Mouse (Mus musculus) forebrain, postnatal 0 days (tissue): ENCODE results near the gene Lcn2. TPM values are rescaled to one million over a fixed set of nuclear protein-coding genes. Genes with fewer than 3 reads are reported as not detected.
A peak's percentile ranks its signal among the peaks of the same experiment; 100 is the strongest.

ENCODE experiments used
- ATAC-seq: fragments of 200-750 bp; cut with Nextera tagmentation; 2 replicates; pipeline ENCODE4 v1.8.0; 2017; ENCODE audit warnings: mild to moderate bottlenecking, moderate library complexity
- DNase-seq: peaks from one replicate; pipeline ENCODE4 v3.0.0-alpha.2; 2015
- H3K27ac ChIP-seq: fragments of 300-500 bp; sonication (generic); 2 replicates; pipeline ENCODE4 v1.5.1; 2014; ENCODE audit warnings: low read depth, mild to moderate bottlenecking, antibody characterized with exemption, low read length, moderate library complexity, mixed read lengths
- H3K27me3 ChIP-seq: fragments of 300-500 bp; sonication (generic); 2 replicates; pipeline ENCODE4 v1.6.1; 2014; ENCODE audit warnings: mild to moderate bottlenecking, low read length, mixed read lengths; ENCODE audit not compliant: insufficient read depth
- H3K36me3 ChIP-seq: fragments of 300-500 bp; sonication (generic); 2 replicates; pipeline ENCODE4 v1.6.1; 2014; ENCODE audit warnings: mild to moderate bottlenecking, moderate library complexity; ENCODE audit not compliant: insufficient read depth
- H3K4me1 ChIP-seq: fragments of 300-500 bp; sonication (generic); 2 replicates; pipeline ENCODE4 v1.6.1; 2014; ENCODE audit warnings: antibody characterized with exemption; ENCODE audit not compliant: insufficient read depth
- H3K4me2 ChIP-seq: fragments of 300-500 bp; sonication (generic); 2 replicates; pipeline ENCODE4 v1.6.1; 2014; ENCODE audit warnings: low read depth, mild to moderate bottlenecking, moderate library complexity
- H3K4me3 ChIP-seq: fragments of 300-500 bp; sonication (generic); 2 replicates; pipeline ENCODE4 v1.5.1; 2014; ENCODE audit warnings: low read depth, low read length, mixed read lengths
- H3K9ac ChIP-seq: fragments of 300-500 bp; sonication (generic); 2 replicates; pipeline ENCODE4 v1.6.1; 2014; ENCODE audit warnings: mild to moderate bottlenecking
- H3K9me3 ChIP-seq: fragments of 300-500 bp; sonication (generic); 2 replicates; pipeline ENCODE4 v1.6.1; 2016; ENCODE audit warnings: low read length
- CTCF ChIP-seq: sonication (generic); IDR thresholded peaks from 2 replicates; pipeline ENCODE4 v1.5.1; 2016; ENCODE audit warnings: antibody characterized with exemption, control low read depth, low read depth
- WGBS: fragments of 180-500 bp; shearing (Covaris S2); extraction: QIAGEN DNeasy Blood & Tissue Kit; methylation state at CpG from one replicate; pipeline ENCODE4 v1.1.7; 2014; 5-methylcytosine and 5-hydroxymethylcytosine counted together
- polyA plus RNA-seq: library from polyadenylated mRNA; unstranded; fragments of >200 nt; fragmentation: Nextera tagmentation; extraction: Ambion mirVana; gene quantifications from 2 replicates; pipeline ENCODE4 v1.2.1, GENCODE M21; 2015
- total RNA-seq: library from RNA; depleted of rRNA; stranded (reverse); fragments of >200 nt; gene quantifications from 2 replicates; pipeline ENCODE4 v1.2.3, GENCODE M21; 2014

The Lcn2 gene
- total and polyA plus RNA-seq, 2 experiments from 2014 or later: 0.63 to 1.2 TPM

DNA sequence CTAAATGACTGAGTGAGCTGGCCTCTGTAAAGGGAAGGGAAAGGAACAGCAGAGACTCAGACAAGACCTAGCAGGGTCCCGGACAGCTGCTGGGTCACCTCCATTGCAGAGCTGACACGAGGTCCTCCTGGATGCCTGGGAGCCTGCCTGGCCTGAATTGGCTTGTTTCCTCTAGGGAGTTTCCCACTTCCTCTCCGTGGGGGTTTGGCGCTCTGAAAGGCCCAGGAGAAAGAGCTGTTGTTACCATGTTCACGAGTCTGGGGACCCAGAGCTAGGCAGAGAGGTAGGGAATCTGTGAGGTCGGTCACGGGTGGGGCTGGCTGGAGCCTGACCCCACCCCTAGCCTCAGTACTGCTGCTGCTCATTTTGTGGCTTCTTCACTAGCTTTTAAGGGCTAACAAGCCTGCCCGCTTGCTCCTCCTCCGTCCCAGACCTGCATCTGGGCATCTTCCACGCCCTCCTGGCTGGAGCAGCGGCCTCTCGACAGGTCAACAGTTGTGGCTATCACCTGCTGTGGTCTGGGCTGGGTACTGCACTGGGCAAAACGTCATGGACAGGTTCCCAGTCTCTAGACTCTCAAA is 37.5 kb downstream of the Lcn2 start:
- H3K36me3 ChIP-seq: no peaks in the 10 kb centered on the region
- DNase-seq (no peak), ATAC-seq (no peak)
- peak overlapping the region; percentile 84; the same call in 1 of the 2 replicates for H3K4me2 ChIP-seq
- H3K27ac ChIP-seq: no peak overlapping the region
- no peak for TF ChIP-seq CTCF
- no peaks in the 10 kb centered on the region for H3K27me3 ChIP-seq
- peaks cover 9% of the 10 kb centered on the region; the same call in 1 of the 2 replicates for H3K4me1 ChIP-seq
- 47% methylated on average over 13 of the region's 13 CpGs for WGBS
- no peak overlapping the region for H3K4me3 ChIP-seq
- no peaks in the 10 kb centered on the region for H3K9me3 ChIP-seq
- no peak overlapping the region for H3K9ac ChIP-seq

DNA sequence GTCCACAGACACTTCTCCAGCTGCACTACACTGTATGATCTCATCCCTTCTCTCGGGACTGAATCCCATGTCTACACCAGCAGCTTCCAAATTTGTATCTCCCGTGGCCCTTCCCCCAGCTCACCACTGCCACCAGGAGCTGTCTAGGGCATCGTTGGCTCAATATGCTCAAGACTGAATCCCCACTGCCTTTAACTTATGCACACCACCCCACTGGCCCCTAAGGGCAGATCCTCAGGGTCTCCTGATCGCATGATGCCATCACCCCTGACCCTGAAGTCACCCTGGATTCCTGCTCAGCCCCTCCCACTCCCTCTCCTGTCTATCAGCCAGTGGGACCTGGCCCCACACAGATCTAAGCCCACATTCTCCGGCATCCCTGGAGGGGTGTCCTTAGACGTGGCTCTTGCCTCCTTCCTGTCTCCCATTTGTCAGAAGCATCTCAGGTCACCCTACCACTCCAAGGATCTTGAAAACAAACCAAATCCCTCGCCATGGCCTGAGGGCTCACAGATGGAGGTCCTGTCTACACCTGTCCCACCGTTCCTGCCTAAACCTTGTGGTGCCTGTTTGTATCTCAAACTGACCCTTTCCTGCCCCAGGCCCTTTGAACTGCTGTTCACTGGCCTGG is 38.3 kb downstream of the Lcn2 start:
- Histone ChIP-seq H3K9ac (no peak overlapping the region), H3K27ac (no peak overlapping the region), H3K4me2 (no peak overlapping the region), H3K4me3 (no peak overlapping the region), H3K9me3 (no peaks in the 10 kb centered on the region), H3K4me1 (peaks cover 9% of the 10 kb centered on the region; the same call in 1 of the 2 replicates), H3K27me3 (no peaks in the 10 kb centered on the region), H3K36me3 (no peaks in the 10 kb centered on the region)
- DNase-seq: no peak
- 62% methylated on average over 8 of the region's 8 CpGs for WGBS
- TF ChIP-seq CTCF: no peak
- no peak for ATAC-seq

DNA sequence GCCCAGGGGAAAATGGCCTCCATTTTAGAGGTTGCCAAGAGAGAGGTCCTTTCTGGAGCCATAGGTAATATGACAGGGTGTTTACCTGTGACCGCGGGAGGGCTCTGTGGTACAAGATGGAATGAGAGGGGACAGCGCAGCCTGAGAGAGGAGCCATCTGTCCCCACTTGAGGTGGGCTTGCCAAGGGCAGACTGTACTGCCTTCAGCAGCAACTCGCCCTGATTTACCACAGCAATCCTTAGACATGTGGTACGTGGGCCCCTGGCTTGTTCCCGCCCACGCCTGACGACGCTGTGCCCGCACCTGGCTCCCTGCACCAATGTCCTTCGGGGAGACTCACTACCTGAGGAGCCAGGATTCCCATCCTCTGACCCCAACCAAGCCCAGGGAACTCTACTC is 39.7 kb downstream of the Lcn2 start:
- ATAC-seq: no peak
- TF ChIP-seq CTCF: no peak
- WGBS: 81% methylated on average over 11 of the region's 11 CpGs

DNA sequence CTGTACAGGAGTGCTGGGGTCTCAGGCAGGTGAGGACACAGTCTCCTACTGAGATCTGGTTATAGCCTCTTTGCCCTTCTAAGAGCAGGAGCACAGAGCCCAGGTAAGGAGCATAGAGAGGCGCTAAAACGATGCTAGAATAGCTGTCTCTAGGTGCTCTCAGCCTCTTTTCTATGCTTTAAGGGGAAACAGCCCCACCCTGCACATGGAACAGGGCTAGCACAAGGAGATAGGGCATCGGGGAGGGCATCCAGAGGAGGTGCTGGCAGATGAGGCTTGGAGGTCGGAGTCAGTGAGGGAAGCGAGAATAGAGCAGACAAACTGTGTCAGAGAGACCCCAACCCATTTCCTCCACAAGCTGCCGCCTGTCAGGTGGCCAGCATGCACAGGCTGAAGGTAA is 41.0 kb downstream of the Lcn2 start:
- Histone ChIP-seq H3K4me2 (no peak overlapping the region), H3K9me3 (no peaks in the 10 kb centered on the region), H3K9ac (no peak overlapping the region), H3K27ac (no peak overlapping the region), H3K27me3 (no peaks in the 10 kb centered on the region), H3K4me1 (peaks cover 9% of the 10 kb centered on the region; the same call in 1 of the 2 replicates), H3K36me3 (peaks cover 3% of the 10 kb centered on the region; the same call in 1 of the 2 replicates), H3K4me3 (no peak overlapping the region)
- no peak for DNase-seq
- WGBS: 78% methylated on average over 6 of the region's 6 CpGs
- TF ChIP-seq CTCF: no peak
- ATAC-seq: no peak

More for the DNA sequence above, 39.7 kb downstream of the Lcn2 start:
- peaks cover 9% of the 10 kb centered on the region; the same call in 1 of the 2 replicates for H3K4me1 ChIP-seq
- H3K9ac ChIP-seq: no peak overlapping the region
- DNase-seq: no peak
- H3K4me3 ChIP-seq: no peak overlapping the region
- no peaks in the 10 kb centered on the region for H3K27me3 ChIP-seq
- H3K4me2 ChIP-seq: no peak overlapping the region
- no peaks in the 10 kb centered on the region for H3K9me3 ChIP-seq
- no peak overlapping the region for H3K27ac ChIP-seq
- H3K36me3 ChIP-seq: no peaks in the 10 kb centered on the region

DNA sequence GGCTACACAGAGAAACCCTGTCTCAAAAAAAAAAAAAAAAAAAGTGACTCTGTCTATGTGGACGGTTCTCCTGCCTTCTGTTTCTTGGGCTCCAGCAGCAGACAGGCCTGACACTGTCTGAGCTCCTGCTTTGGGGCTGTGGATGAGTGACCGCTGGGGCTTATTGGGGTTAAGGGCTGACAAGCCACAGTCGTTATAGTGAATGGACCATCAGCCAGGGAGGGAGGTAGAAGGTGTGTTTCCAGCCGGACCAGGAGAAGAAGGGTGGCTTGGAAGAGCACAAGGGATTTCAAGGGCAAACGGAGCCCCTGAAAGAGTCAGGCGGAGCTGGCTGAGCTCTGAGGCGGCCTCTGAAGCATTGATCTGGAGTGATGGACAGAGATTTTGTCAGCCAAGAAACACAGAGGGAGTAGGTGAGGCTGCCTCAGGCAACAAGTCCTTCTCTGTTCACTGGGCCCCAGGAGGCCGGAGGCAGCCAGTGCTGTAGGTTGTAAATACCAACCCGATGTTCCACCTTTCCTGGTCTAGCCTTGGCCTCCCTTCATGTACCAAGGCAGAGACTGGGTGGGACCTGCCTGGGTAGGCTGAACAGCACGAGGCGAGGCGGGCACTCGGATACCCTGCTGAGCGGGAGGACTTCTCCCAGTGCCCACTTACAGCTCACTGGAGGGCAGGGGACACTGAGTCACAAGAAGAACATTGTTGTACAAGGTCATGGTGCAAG is 43.3 kb downstream of the Lcn2 start:
- no peaks in the 10 kb centered on the region for H3K9me3 ChIP-seq
- H3K27me3 ChIP-seq: no peaks in the 10 kb centered on the region
- H3K4me2 ChIP-seq: no peak overlapping the region
- H3K9ac ChIP-seq: no peak overlapping the region
- 57% methylated on average over 14 of the region's 14 CpGs for WGBS
- no peak overlapping the region for H3K27ac ChIP-seq
- ATAC-seq (no peak), DNase-seq (no peak)
- TF ChIP-seq CTCF: no peak
- no peak overlapping the region for H3K4me3 ChIP-seq
- H3K4me1 ChIP-seq: no peaks in the 10 kb centered on the region; the same call in 1 of the 2 replicates
- H3K36me3 ChIP-seq: peaks cover 4% of the 10 kb centered on the region; the same call in 1 of the 2 replicates

DNA sequence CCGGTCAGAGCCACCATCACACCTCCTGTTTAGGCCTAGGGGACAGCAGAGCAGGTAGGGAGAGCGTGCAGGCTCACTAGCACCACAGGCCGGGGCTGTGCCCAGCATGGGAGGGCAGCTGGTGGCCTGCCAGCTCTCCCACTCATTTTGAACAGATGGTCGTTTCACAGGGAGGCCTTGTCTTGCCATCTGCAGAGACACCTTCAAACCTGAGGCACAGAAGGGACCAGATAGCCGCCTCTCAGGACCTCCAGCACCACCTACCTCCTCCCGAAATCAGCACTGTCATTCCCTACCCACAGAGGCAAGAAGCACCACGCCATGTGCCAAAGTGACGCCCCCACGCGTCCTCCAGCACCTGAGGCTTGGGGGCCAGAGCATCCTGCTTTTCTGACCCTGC is 44.0 kb downstream of the Lcn2 start:
- Histone ChIP-seq H3K27me3 (no peaks in the 10 kb centered on the region), H3K9me3 (no peaks in the 10 kb centered on the region), H3K4me1 (no peaks in the 10 kb centered on the region; the same call in 1 of the 2 replicates), H3K9ac (no peak overlapping the region), H3K36me3 (peaks cover 11% of the 10 kb centered on the region; the same call in 1 of the 2 replicates), H3K4me3 (no peak overlapping the region), H3K27ac (no peak overlapping the region), H3K4me2 (no peak overlapping the region)
- DNase-seq: no peak
- no peak for ATAC-seq
- TF ChIP-seq CTCF: no peak
- 72% methylated on average over 10 of the region's 10 CpGs for WGBS

DNA sequence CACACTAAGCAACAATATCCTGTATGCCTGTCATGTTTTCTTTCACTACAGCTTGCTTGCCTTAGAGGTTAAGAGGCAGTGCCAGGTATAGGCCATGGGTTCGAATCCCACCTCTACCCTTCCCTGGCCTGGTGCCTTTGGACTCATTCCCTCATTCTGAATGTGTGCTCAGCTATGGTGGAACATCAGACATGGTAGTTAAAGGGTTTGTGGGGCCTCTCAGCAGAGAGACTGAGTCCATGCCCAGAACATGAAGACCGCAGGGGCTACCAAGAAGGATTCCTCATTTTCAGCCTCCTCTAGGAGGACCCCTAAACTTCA is 44.7 kb downstream of the Lcn2 start:
- DNase-seq (no peak), ATAC-seq (no peak)
- Histone ChIP-seq H3K9me3 (no peaks in the 10 kb centered on the region), H3K9ac (no peak overlapping the region), H3K4me1 (no peaks in the 10 kb centered on the region; the same call in 1 of the 2 replicates), H3K27ac (peak overlapping the region; percentile 29; the same call in 1 of the 2 replicates), H3K27me3 (no peaks in the 10 kb centered on the region), H3K36me3 (peaks cover 14% of the 10 kb centered on the region), H3K4me3 (no peak overlapping the region), H3K4me2 (no peak overlapping the region)
- 95% methylated on average over 2 of the region's 2 CpGs for WGBS
- TF ChIP-seq CTCF: no peak
